In genomic region chr14:100631676-100632075, GRCm38 (mm10) we compare ENCODE assay signal across 14 mouse cellular contexts.
"Had no signal": no experiment of that assay in that cellular context is flagged by ENCODE, and none has a peak within 500 bp of the region (broad histone marks: within the 10 kb centered on the region; RNA-seq: fewer than 3 reads in every experiment).

No protein-coding gene starts in this region.

- H3K36me3 ChIP-seq: midbrain, embryonic 12.5 days; neural tube, embryonic 12.5 days; stomach, embryonic 15.5 days had no signal

- H3K9me3 ChIP-seq: midbrain, embryonic 12.5 days; neural tube, embryonic 12.5 days; stomach, embryonic 15.5 days had no signal

- H3K9ac ChIP-seq: liver, embryonic 14.5 days; midbrain, embryonic 12.5 days; neural tube, embryonic 12.5 days; stomach, embryonic 15.5 days had no signal

- H3K4me1 ChIP-seq: megakaryocyte, embryonic 14.5 days; midbrain, embryonic 12.5 days; neural tube, embryonic 12.5 days; stomach, embryonic 15.5 days had no signal

- DNase-seq: lung, adult 2 months; lung, postnatal 36 days; midbrain, embryonic 14.5 days; right cerebral cortex, postnatal 14 days; thymus, adult 2 months; thymus, postnatal 25 days; thymus, postnatal 4 days had no signal

- H3K27ac ChIP-seq: liver, embryonic 14.5 days; macrophage; midbrain, embryonic 12.5 days; neural tube, embryonic 12.5 days; stomach, embryonic 15.5 days; stomach, postnatal 0 days had no signal

- H3K4me2 ChIP-seq: midbrain, embryonic 12.5 days; neural tube, embryonic 12.5 days; stomach, embryonic 15.5 days had no signal

- H3K4me3 ChIP-seq: megakaryocyte, embryonic 14.5 days; midbrain, embryonic 12.5 days; neural tube, embryonic 12.5 days; stomach, embryonic 15.5 days had no signal

- H3K27me3 ChIP-seq: megakaryocyte, embryonic 14.5 days; midbrain, embryonic 12.5 days; neural tube, embryonic 12.5 days; stomach, embryonic 15.5 days had no signal
